In the genomic region with DNA sequence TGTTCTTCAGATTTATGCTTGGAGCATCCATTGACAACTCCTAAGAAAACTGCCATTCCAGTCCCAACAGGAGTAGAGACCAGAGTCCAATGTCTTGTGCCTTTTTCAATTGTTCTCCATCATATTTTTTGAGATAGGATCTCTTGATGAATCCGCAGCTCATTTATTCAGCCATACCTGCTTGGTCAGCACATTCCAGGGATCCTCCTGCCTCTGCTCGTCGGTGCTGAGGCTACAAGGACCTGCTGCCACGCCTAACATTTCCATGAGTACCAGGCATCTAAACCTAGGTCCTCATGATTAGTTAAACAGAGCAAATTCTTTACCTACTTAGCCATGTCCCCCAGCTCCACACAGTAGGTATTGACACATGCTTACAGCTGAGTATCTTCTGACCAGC, we compare ENCODE assay signal across 27 mouse cellular contexts.
"Had no signal": no experiment of that assay in that cellular context is flagged by ENCODE, and none has a peak within 500 bp of the region (broad histone marks: within the 10 kb centered on the region; RNA-seq: fewer than 3 reads in every experiment).

No protein-coding gene starts in this region.

- H3K4me2 ChIP-seq: embryonic facial prominence, embryonic 12.5 days; embryonic facial prominence, embryonic 13.5 days; embryonic facial prominence, embryonic 15.5 days; forebrain, embryonic 12.5 days; forebrain, embryonic 13.5 days; forebrain, embryonic 15.5 days had no signal

- H3K36me3 ChIP-seq: embryonic facial prominence, embryonic 10.5 days; embryonic facial prominence, embryonic 12.5 days; embryonic facial prominence, embryonic 13.5 days; embryonic facial prominence, embryonic 15.5 days; forebrain, embryonic 10.5 days; forebrain, embryonic 12.5 days; forebrain, embryonic 15.5 days had no signal

- H3K27me3 ChIP-seq: embryonic facial prominence, embryonic 12.5 days; embryonic facial prominence, embryonic 13.5 days; embryonic facial prominence, embryonic 15.5 days; forebrain, embryonic 12.5 days; forebrain, embryonic 13.5 days; forebrain, embryonic 15.5 days had no signal

- H3K4me3 ChIP-seq: embryonic facial prominence, embryonic 10.5 days; embryonic facial prominence, embryonic 12.5 days; embryonic facial prominence, embryonic 13.5 days; embryonic facial prominence, embryonic 15.5 days; erythroblast, embryonic 14.5 days; forebrain, embryonic 10.5 days; forebrain, embryonic 12.5 days; forebrain, embryonic 13.5 days; forebrain, embryonic 15.5 days; gastrocnemius, adult 2 months had no signal

- H3K27ac ChIP-seq: embryonic facial prominence, embryonic 10.5 days; forebrain, embryonic 10.5 days; forebrain, embryonic 12.5 days; forebrain, embryonic 13.5 days; forebrain, embryonic 15.5 days; gastrocnemius, adult 2 months had no signal

- H3K9ac ChIP-seq: embryonic facial prominence, embryonic 12.5 days; embryonic facial prominence, embryonic 13.5 days; embryonic facial prominence, embryonic 15.5 days; forebrain, embryonic 12.5 days; forebrain, embryonic 13.5 days; forebrain, embryonic 15.5 days; forebrain, postnatal 0 days had no signal

- H3K9me3 ChIP-seq: embryonic facial prominence, embryonic 10.5 days; embryonic facial prominence, embryonic 12.5 days; embryonic facial prominence, embryonic 13.5 days; embryonic facial prominence, embryonic 15.5 days; forebrain, embryonic 10.5 days; forebrain, embryonic 12.5 days; forebrain, embryonic 13.5 days; forebrain, embryonic 15.5 days had no signal

- ATAC-seq: forebrain, embryonic 13.5 days; forebrain, embryonic 14.5 days; forebrain, embryonic 15.5 days; forebrain, embryonic 16.5 days; forebrain, postnatal 0 days had no signal

- DNase-seq: cerebellum, adult 2 months; cerebellum, adult 8-10 months; cerebellum, adult 9-10 months; cerebellum, adult 9-11 months; cerebellum, postnatal 10 days; cerebellum, postnatal 14 days; cerebellum, postnatal 25 days; cerebellum, postnatal 36 days; embryo, embryonic 11 days; forebrain, postnatal 0 days; gastrocnemius, adult 2 months; gastrocnemius, postnatal 10 days; gastrocnemius, postnatal 14 days; gastrocnemius, postnatal 25 days; gastrocnemius, postnatal 36 days; heart, adult 18-20 months had no signal
